Mouse (Mus musculus) lung, adult 2 months (tissue): Measurements from ENCODE around the gene Stk40.

Source experiments
- CTCF ChIP-seq: fragments of 200-500 bp; IDR thresholded peaks from 2 replicates; pipeline ENCODE4 v1.5.1; 2011; ENCODE audit warnings: mild to moderate bottlenecking, low read length, control low read depth; ENCODE audit not compliant: insufficient read depth
- POLR2A ChIP-seq: fragments of 200-500 bp; IDR thresholded peaks from 2 replicates; pipeline ENCODE4 v1.6.1; 2011; ENCODE audit warnings: low read depth, mild to moderate bottlenecking, control low read depth, low read length, borderline replicate concordance; ENCODE audit errors: extremely low read depth

- TF ChIP-seq CTCF (no peak), POLR2A (no peak)
These were observed 52.1 kb downstream of the Stk40 start for GRCm38 (mm10) chr4:126155869-126156268.
